Mouse (Mus musculus) lung, embryonic 16.5 days (tissue): Measurements from ENCODE around the gene Pom121. TPM values are rescaled to one million over a fixed set of nuclear protein-coding genes. Genes with fewer than 3 reads are reported as not detected.

ENCODE experiments used
- ATAC-seq: fragments of 200-750 bp; cut with Nextera tagmentation; 2 replicates; pipeline ENCODE4 v1.8.0; 2017; ENCODE audit warnings: low read depth, mild to moderate bottlenecking, moderate library complexity
- H3K27ac ChIP-seq: fragments of 300-500 bp; sonication (generic); 2 replicates; pipeline ENCODE4 v1.5.1; 2014; ENCODE audit warnings: mild to moderate bottlenecking, control low read depth, low read length
- H3K27me3 ChIP-seq: fragments of 300-500 bp; sonication (generic); 2 replicates; pipeline ENCODE4 v1.6.1; 2014; ENCODE audit warnings: low read depth, low read length, mixed read lengths; ENCODE audit not compliant: control insufficient read depth, insufficient read depth
- H3K36me3 ChIP-seq: fragments of 300-500 bp; sonication (generic); 2 replicates; pipeline ENCODE4 v1.6.1; 2014; ENCODE audit warnings: low read length; ENCODE audit not compliant: control insufficient read depth, insufficient read depth
- H3K4me1 ChIP-seq: fragments of 300-500 bp; sonication (generic); replicated peaks from 2 replicates; pipeline ENCODE4 v1.6.1; 2014; ENCODE audit warnings: low read length, mixed read lengths; ENCODE audit not compliant: control insufficient read depth, insufficient read depth
- H3K4me2 ChIP-seq: fragments of 300-500 bp; sonication (generic); 2 replicates; pipeline ENCODE4 v1.6.1; 2014; ENCODE audit warnings: low read depth, low read length, control low read depth
- H3K4me3 ChIP-seq: fragments of 300-500 bp; sonication (generic); 2 replicates; pipeline ENCODE4 v1.5.1; 2014; ENCODE audit warnings: mild to moderate bottlenecking, low read length, control low read depth
- H3K9ac ChIP-seq: fragments of 300-500 bp; sonication (generic); 2 replicates; pipeline ENCODE4 v1.6.1; 2014; ENCODE audit warnings: low read length, control low read depth
- H3K9me3 ChIP-seq: fragments of 300-500 bp; sonication (generic); 2 replicates; pipeline ENCODE4 v1.6.1; 2016; ENCODE audit warnings: low read length; ENCODE audit not compliant: control insufficient read depth
- WGBS: fragments of 180-500 bp; shearing (Covaris S2); extraction: QIAGEN DNeasy Blood & Tissue Kit; methylation state at CpG from one replicate; pipeline ENCODE4 v1.1.7; 2014; 5-methylcytosine and 5-hydroxymethylcytosine counted together
- polyA plus RNA-seq: library from polyadenylated mRNA; unstranded; fragments of >200 nt; fragmentation: Nextera tagmentation; extraction: Ambion mirVana; gene quantifications from 2 replicates; pipeline ENCODE4 v1.2.1, GENCODE M21; 2015

Gene Pom121
- 9.4 and 9.7 TPM in 2 replicates for polyA plus RNA-seq

DNA sequence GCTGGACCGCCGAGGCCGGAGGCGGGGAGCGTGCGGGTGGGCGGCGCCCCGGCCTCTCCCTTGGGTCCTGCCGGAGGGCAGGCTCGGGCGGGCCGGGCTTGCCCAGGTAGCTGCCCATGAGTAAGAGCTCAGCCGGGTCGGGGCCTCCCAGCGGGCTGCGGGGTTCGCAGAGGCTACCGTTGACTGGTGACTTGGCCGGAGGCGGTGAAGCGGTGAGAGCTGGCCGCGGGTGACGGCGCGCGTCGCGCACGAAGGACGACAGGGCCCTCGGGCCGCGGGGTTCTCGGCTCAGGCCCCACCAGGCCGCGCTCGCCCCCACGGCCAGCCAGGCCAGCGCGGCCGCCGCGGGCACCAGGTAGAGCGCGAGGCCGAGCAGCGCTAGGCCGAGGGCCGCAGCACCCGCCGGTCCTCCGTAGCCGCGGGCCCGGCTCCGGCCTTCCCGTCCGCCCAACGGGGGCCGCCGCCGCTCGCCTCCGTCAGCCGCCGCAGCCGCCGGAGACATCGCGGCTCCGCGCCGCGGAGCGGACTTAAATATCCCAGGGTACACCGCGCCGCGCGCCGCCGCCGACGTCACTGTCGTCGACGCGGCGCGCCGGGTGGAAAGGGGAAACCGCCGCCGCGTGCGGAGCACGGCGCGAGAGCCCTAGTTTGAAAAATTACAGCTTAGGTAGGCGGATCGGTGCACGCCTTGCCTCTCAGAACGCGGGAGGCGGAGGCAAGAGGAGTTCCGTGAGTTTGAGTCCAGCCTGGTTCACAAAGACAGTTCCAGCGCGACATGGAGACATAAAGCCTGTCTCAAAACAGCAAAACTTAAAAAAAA is at the start of gene Pom121:
Pom121 (minus strand) TSS at position 543 of the 820 bp plus-strand sequence.
- Histone ChIP-seq H3K4me1 (peaks cover 12% of the 10 kb centered on the region), H3K27me3 (no peaks in the 10 kb centered on the region), H3K4me3 (peak within 1 kb of the TSS; percentile 97), H3K9me3 (no peaks in the 10 kb centered on the region), H3K4me2 (peak within 1 kb of the TSS; percentile 85), H3K9ac (peak within 1 kb of the TSS; percentile 99), H3K27ac (peak within 1 kb of the TSS; percentile 85), H3K36me3 (peaks cover 18% of the 10 kb centered on the region)
- peak; percentile 94 for ATAC-seq
- under 1% methylated on average over 98 of the region's 110 CpGs for WGBS

DNA sequence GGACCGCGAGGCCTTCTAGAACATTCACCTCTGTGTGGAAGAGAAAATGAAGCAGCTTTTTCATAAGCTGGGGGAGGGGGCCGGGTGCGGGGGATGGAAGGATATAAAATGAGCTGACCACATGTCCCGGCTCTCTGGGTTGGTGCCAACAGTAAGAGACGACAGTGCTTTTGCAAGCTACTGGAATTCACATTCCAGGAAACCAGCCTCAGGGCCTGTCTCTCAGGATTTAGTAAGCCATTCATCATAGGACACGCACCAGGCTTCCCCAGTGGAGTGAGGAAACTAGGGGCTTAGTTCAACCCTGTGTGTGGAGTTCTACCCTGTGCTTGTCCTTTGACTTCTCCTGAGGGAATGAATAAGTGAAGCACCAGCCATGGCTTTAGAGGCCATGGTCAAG is 48.1 kb upstream of the Pom121 start:
- no peak overlapping the region for H3K9ac ChIP-seq
- H3K4me3 ChIP-seq = no peak overlapping the region
- H3K9me3 ChIP-seq = no peaks in the 10 kb centered on the region
- WGBS = 64% methylated on average over 7 of the region's 7 CpGs
- H3K4me1 ChIP-seq = 0 out of 2 replicates have a peak, but pooled peaks cover 2% of the 10 kb centered on the region
- H3K27me3 ChIP-seq = no peaks in the 10 kb centered on the region
- peak; percentile 73 for ATAC-seq
- H3K27ac ChIP-seq = no peak overlapping the region
- no peak overlapping the region for H3K4me2 ChIP-seq
- peaks cover 7% of the 10 kb centered on the region; the same call in 1 of the 2 replicates for H3K36me3 ChIP-seq

- no peak overlapping the region for H3K4me2 ChIP-seq
- H3K27ac ChIP-seq = no peak overlapping the region
- WGBS = 94% methylated on average over 10 of the region's 10 CpGs
- no peak for ATAC-seq
- peaks cover 32% of the 10 kb centered on the region for H3K36me3 ChIP-seq
- H3K4me1 ChIP-seq = no peaks in the 10 kb centered on the region
- no peak overlapping the region for H3K4me3 ChIP-seq
- no peak overlapping the region for H3K9ac ChIP-seq
- no peaks in the 10 kb centered on the region for H3K9me3 ChIP-seq
- H3K27me3 ChIP-seq = no peaks in the 10 kb centered on the region
These were observed 40.7 kb upstream of the Pom121 start for GRCm38 (mm10) chr5:135435039-135435438.

GRCm38 (mm10) chr5:135433861-135434260 is 39.5 kb upstream of the Pom121 start:
- Histone ChIP-seq H3K27me3 (no peaks in the 10 kb centered on the region), H3K4me1 (no peaks in the 10 kb centered on the region), H3K4me3 (no peak overlapping the region), H3K4me2 (no peak overlapping the region), H3K9me3 (no peaks in the 10 kb centered on the region), H3K9ac (no peak overlapping the region), H3K36me3 (peaks cover 32% of the 10 kb centered on the region), H3K27ac (no peak overlapping the region)
- WGBS = over 99% methylated on average over 4 of the region's 4 CpGs
- no peak for ATAC-seq

DNA sequence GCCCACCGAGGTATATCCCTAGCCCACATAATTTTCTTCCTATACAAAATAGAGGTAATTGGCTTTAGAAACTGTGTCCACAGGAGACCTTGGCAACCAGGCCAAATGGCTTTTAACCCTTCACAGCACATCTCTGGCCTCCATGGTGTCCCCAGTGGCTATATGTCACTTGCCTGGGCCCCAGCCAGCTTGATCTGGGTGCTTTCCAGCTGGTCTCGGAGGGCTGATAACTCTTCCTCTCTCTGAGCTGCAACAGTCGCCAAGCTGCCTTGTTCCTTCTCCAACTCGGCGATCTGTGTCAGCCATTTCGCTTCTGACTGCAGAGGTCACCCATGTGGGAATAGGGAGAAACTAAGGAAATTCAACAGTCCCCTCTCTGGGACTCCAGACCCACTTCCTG is 36.8 kb upstream of the Pom121 start:
- no peak overlapping the region for H3K9ac ChIP-seq
- H3K4me2 ChIP-seq = no peak overlapping the region
- no peaks in the 10 kb centered on the region for H3K9me3 ChIP-seq
- no peaks in the 10 kb centered on the region for H3K27me3 ChIP-seq
- no peaks in the 10 kb centered on the region for H3K4me1 ChIP-seq
- no peak for ATAC-seq
- H3K4me3 ChIP-seq = no peak overlapping the region
- no peak overlapping the region for H3K27ac ChIP-seq
- peaks cover 44% of the 10 kb centered on the region for H3K36me3 ChIP-seq
- WGBS = 68% methylated on average over 6 of the region's 6 CpGs

- Histone ChIP-seq H3K4me2 (no peak overlapping the region), H3K4me3 (no peak overlapping the region), H3K27me3 (no peaks in the 10 kb centered on the region), H3K4me1 (no peaks in the 10 kb centered on the region), H3K27ac (no peak overlapping the region), H3K9ac (no peak overlapping the region), H3K9me3 (no peaks in the 10 kb centered on the region), H3K36me3 (peaks cover 49% of the 10 kb centered on the region)
- WGBS = 67% methylated on average over 5 of the region's 5 CpGs
- ATAC-seq = no peak
These were observed 34.4 kb upstream of the Pom121 start for GRCm38 (mm10) chr5:135428786-135429185.

DNA sequence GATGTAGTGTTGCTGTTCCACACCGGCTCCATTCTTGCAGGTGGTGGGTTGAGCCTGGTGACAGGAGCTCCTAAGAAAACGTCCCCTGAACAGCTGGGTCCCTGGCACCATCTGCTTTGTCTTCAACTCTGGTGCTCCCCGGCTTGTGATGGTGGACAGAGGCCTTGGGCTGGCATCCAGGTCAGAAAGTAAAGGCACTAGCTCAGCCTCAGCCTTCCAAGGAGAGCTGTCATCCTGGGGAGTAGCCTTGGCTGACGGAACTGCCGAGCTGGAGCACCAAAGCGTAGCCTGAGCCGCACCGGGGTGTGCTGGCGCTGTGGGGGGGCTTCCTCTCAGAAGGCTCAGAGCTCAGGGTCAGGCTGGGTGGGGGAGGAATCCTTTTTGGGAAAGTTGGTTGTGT is 15.9 kb upstream of the Pom121 start:
- H3K36me3 ChIP-seq = peaks cover 10% of the 10 kb centered on the region
- no peak overlapping the region for H3K9ac ChIP-seq

DNA sequence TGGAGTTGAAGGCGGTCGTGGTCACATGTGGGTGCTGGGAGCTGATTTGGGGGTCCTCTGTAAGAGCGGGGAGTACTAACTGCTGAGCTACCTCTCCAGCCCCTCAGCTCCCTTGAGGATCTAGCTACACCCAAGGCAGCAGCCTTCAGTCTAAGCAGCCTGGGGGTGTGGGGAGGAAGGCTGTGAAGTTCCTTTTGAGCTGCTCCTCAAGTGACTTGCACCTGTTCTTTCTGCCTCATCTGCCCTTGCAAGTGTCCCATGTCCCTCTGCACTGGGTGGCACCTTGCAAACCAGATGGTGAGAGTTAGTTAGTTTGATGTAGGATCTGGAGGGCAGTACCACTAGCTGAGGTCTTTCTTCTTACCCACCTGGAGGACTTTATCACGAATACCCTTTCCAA is 13.8 kb upstream of the Pom121 start:
- H3K9me3 ChIP-seq = no peaks in the 10 kb centered on the region
- no peak overlapping the region for H3K27ac ChIP-seq
- H3K9ac ChIP-seq = no peak overlapping the region
- no peak overlapping the region for H3K4me3 ChIP-seq
- H3K4me1 ChIP-seq = no peaks in the 10 kb centered on the region
- no peaks in the 10 kb centered on the region for H3K27me3 ChIP-seq
- ATAC-seq = no peak
- no peak overlapping the region for H3K4me2 ChIP-seq
- WGBS = 88% methylated on average over 4 of the region's 4 CpGs
- peaks cover 4% of the 10 kb centered on the region; the same call in 1 of the 2 replicates for H3K36me3 ChIP-seq

More for the DNA sequence above, 15.9 kb upstream of the Pom121 start:
- ATAC-seq = no peak
- 81% methylated on average over 9 of the region's 9 CpGs for WGBS
- no peaks in the 10 kb centered on the region for H3K27me3 ChIP-seq
- no peak overlapping the region for H3K4me3 ChIP-seq
- no peak overlapping the region for H3K4me2 ChIP-seq
- no peak overlapping the region for H3K27ac ChIP-seq
- no peaks in the 10 kb centered on the region for H3K4me1 ChIP-seq
- H3K9me3 ChIP-seq = no peaks in the 10 kb centered on the region

- no peak overlapping the region for H3K27ac ChIP-seq
- H3K4me2 ChIP-seq = no peak overlapping the region
- no peaks in the 10 kb centered on the region for H3K9me3 ChIP-seq
- ATAC-seq = no peak
- no peaks in the 10 kb centered on the region for H3K4me1 ChIP-seq
- no peaks in the 10 kb centered on the region for H3K27me3 ChIP-seq
- H3K36me3 ChIP-seq = no peaks in the 10 kb centered on the region
- H3K9ac ChIP-seq = no peak overlapping the region
- WGBS = 82% methylated on average over 9 of the region's 9 CpGs
- no peak overlapping the region for H3K4me3 ChIP-seq
These were observed 11.1 kb upstream of the Pom121 start for GRCm38 (mm10) chr5:135405437-135405836.
